Mouse (Mus musculus): ENCODE measurements around the gene Gm7138.
A peak's percentile ranks its signal among the peaks of the same experiment; 100 is the strongest.
"Not testable (repeated sequence)": the region's sequence is repeated elsewhere in the genome, so short reads cannot be mapped to it uniquely, and the experiment has no call there.

The Gm7138 gene

GRCm38 (mm10) chr10:77776844-77777243, at the start of gene Gm7138:
Gene Gm7138, minus strand, starts transcription at chr10:77776944.
- not testable (repeated sequence) for DNase-seq (ENCODE audit: low read depth, low spot score)

GRCm38 (mm10) chr10:77819203-77819602, 42.5 kb upstream of the Gm7138 start:
- DNase-seq (ENCODE audit: low read depth, low spot score), result no peak

- no peak for DNase-seq (ENCODE audit: low read depth, low spot score)
Observed at GRCm38 (mm10) chr10:77818523-77818922, 41.8 kb upstream of the Gm7138 start.

- DNase-seq (ENCODE audit: low read depth, low spot score), result peak; percentile 28
Observed at GRCm38 (mm10) chr10:77815514-77815913, 38.8 kb upstream of the Gm7138 start.

GRCm38 (mm10) chr10:77814382-77814781, 37.6 kb upstream of the Gm7138 start, which contains the start of gene Gm2696:
Gene Gm2696, plus strand, starts transcription at chr10:77814682.
- no peak for DNase-seq (ENCODE audit: low read depth, low spot score)

- DNase-seq (ENCODE audit: low read depth, low spot score), result no peak
Observed at GRCm38 (mm10) chr10:77811743-77812142, 35.0 kb upstream of the Gm7138 start, which contains the start of gene Gm9507. Gene Gm9507, minus strand, starts transcription at chr10:77811843.

- DNase-seq (ENCODE audit: low read depth, low spot score), result no peak
Observed at GRCm38 (mm10) chr10:77804095-77804494, 27.4 kb upstream of the Gm7138 start.

- no peak for DNase-seq (ENCODE audit: low read depth, low spot score)
Observed at GRCm38 (mm10) chr10:77798921-77799508, 22.3 kb upstream of the Gm7138 start, which contains the start of gene Gm19668. Gene Gm19668, minus strand, starts transcription at chr10:77799133.

GRCm38 (mm10) chr10:77798164-77798920, 21.6 kb upstream of the Gm7138 start:
- not testable (repeated sequence) for DNase-seq (ENCODE audit: low read depth, low spot score)

- DNase-seq (ENCODE audit: low read depth, low spot score), result no peak
Observed at GRCm38 (mm10) chr10:77797677-77798076, 20.9 kb upstream of the Gm7138 start.

- DNase-seq (ENCODE audit: low read depth, low spot score), result no peak
Observed at GRCm38 (mm10) chr10:77794976-77795375, 18.2 kb upstream of the Gm7138 start, which contains the start of gene Gm9639. Gene Gm9639, minus strand, starts transcription at chr10:77795076.

- no peak for DNase-seq (ENCODE audit: low read depth, low spot score)
Observed at GRCm38 (mm10) chr10:77788621-77789020, 11.9 kb upstream of the Gm7138 start.

- DNase-seq (ENCODE audit: low read depth, low spot score), result not testable (repeated sequence)
Observed at GRCm38 (mm10) chr10:77787876-77788275, 11.1 kb upstream of the Gm7138 start, which contains the start of gene Gm7137. Gene Gm7137, minus strand, starts transcription at chr10:77788200.

GRCm38 (mm10) chr10:77783396-77783795, 6.7 kb upstream of the Gm7138 start:
- DNase-seq (ENCODE audit: low read depth, low spot score), result not testable (repeated sequence)

- not testable (repeated sequence) for DNase-seq (ENCODE audit: low read depth, low spot score)
Observed at GRCm38 (mm10) chr10:77782442-77782841, 5.7 kb upstream of the Gm7138 start, which contains the start of gene Gm3250. Gene Gm3250, minus strand, starts transcription at chr10:77782542.

- DNase-seq (ENCODE audit: low read depth, low spot score), result not testable (repeated sequence)
Observed at GRCm38 (mm10) chr10:77772142-77772541, 4.6 kb downstream of the Gm7138 start.

- not testable (repeated sequence) for DNase-seq (ENCODE audit: low read depth, low spot score)
Observed at GRCm38 (mm10) chr10:77771225-77771624, 5.5 kb downstream of the Gm7138 start, which contains the start of gene Gm3238. Gene Gm3238, minus strand, starts transcription at chr10:77771325.

- no peak for DNase-seq (ENCODE audit: low read depth, low spot score)
Observed at GRCm38 (mm10) chr10:77769727-77770126, 7.0 kb downstream of the Gm7138 start.

- not testable (repeated sequence) for DNase-seq (ENCODE audit: low read depth, low spot score)
Observed at GRCm38 (mm10) chr10:77759582-77759981, 17.2 kb downstream of the Gm7138 start, which contains the start of gene Gm3233. Gene Gm3233, minus strand, starts transcription at chr10:77759682.

GRCm38 (mm10) chr10:77753448-77753847, 23.3 kb downstream of the Gm7138 start:
- DNase-seq (ENCODE audit: low read depth, low spot score), result peak; percentile 28

- not testable (repeated sequence) for DNase-seq (ENCODE audit: low read depth, low spot score)
Observed at GRCm38 (mm10) chr10:77752312-77752711, 24.4 kb downstream of the Gm7138 start.

GRCm38 (mm10) chr10:77751254-77751653, 25.5 kb downstream of the Gm7138 start, which contains the start of gene Gm9736:
Gene Gm9736, minus strand, starts transcription at chr10:77751354.
- DNase-seq (ENCODE audit: low read depth, low spot score), result not testable (repeated sequence)

Measured in ES-CJ7 (cell line).